Mouse (Mus musculus) heart, embryonic 11.5 days (tissue): ENCODE measurements around the gene Gpr180. TPM values are rescaled to one million over a fixed set of nuclear protein-coding genes. Genes with fewer than 3 reads are reported as not detected.

Source experiments
- ATAC-seq: fragments of 200-750 bp; cut with Nextera tagmentation; replicated peaks from 2 replicates; pipeline ENCODE4 v1.8.0; 2017; ENCODE audit warnings: moderate library complexity; ENCODE audit not compliant: insufficient number of reproducible peaks, low FRiP score, low TSS enrichment
- H3K27ac ChIP-seq: fragments of 300-500 bp; sonication (generic); 2 replicates; pipeline ENCODE4 v1.5.1; 2014; ENCODE audit warnings: mild to moderate bottlenecking, low read depth, low read length
- H3K27me3 ChIP-seq: fragments of 300-500 bp; sonication (generic); 2 replicates; pipeline ENCODE4 v1.6.1; 2014; ENCODE audit warnings: mild to moderate bottlenecking, low read length, mixed read lengths; ENCODE audit not compliant: control insufficient read depth, insufficient read depth
- H3K36me3 ChIP-seq: fragments of 300-500 bp; sonication (generic); 2 replicates; pipeline ENCODE4 v1.6.1; 2014; ENCODE audit warnings: mild to moderate bottlenecking, low read length, moderate library complexity, mixed read lengths; ENCODE audit not compliant: control insufficient read depth, insufficient read depth
- H3K4me1 ChIP-seq: fragments of 300-500 bp; sonication (generic); 2 replicates; pipeline ENCODE4 v1.6.1; 2014; ENCODE audit warnings: low read length; ENCODE audit not compliant: control insufficient read depth, insufficient read depth
- H3K4me2 ChIP-seq: fragments of 300-500 bp; sonication (generic); 2 replicates; pipeline ENCODE4 v1.6.1; 2014; ENCODE audit warnings: mild to moderate bottlenecking, moderate library complexity
- H3K4me3 ChIP-seq: fragments of 300-500 bp; sonication (generic); 2 replicates; pipeline ENCODE4 v1.5.1; 2014; ENCODE audit warnings: low read depth, low read length
- H3K9ac ChIP-seq: fragments of 300-500 bp; sonication (generic); 2 replicates; pipeline ENCODE4 v1.6.1; 2014; ENCODE audit warnings: mild to moderate bottlenecking, low read depth, low read length, moderate library complexity
- H3K9me3 ChIP-seq: fragments of 300-500 bp; sonication (generic); replicated peaks from 2 replicates; pipeline ENCODE4 v1.6.1; 2016; ENCODE audit warnings: low read length; ENCODE audit not compliant: control insufficient read depth
- WGBS: fragments of 180-500 bp; shearing (Covaris S2); extraction: QIAGEN DNeasy Blood & Tissue Kit; methylation state at CpG from one replicate; pipeline ENCODE4 v1.1.7; 2014; ENCODE audit not compliant: insufficient replicate concordance; 5-methylcytosine and 5-hydroxymethylcytosine counted together
- polyA plus RNA-seq: library from polyadenylated mRNA; unstranded; fragments of >200 nt; fragmentation: Nextera tagmentation; extraction: Ambion mirVana; gene quantifications from 2 replicates; pipeline ENCODE4 v1.2.1, GENCODE M21; 2014

Gpr180 gene
- polyA plus RNA-seq, 1 experiment from 2014 or later = 37.5 TPM

- peak overlapping the region; percentile 82 for H3K4me2 ChIP-seq
- ATAC-seq = peak; percentile 83
- H3K9ac ChIP-seq = peak overlapping the region; percentile 74
- peak overlapping the region; percentile 61 for H3K4me3 ChIP-seq
- H3K9me3 ChIP-seq = no peaks in the 10 kb centered on the region
- H3K36me3 ChIP-seq = no peaks in the 10 kb centered on the region
- under 1% methylated on average over 20 of the region's 20 CpGs for WGBS
- H3K27ac ChIP-seq = peak overlapping the region; percentile 77
- no peaks in the 10 kb centered on the region for H3K27me3 ChIP-seq
- no peaks in the 10 kb centered on the region for H3K4me1 ChIP-seq
These were observed 43.2 kb downstream of the Gpr180 start for GRCm38 (mm10) chr14:118180117-118180557.

GRCm38 (mm10) chr14:118180711-118181177 lies 43.8 kb downstream of the Gpr180 start:
- Histone ChIP-seq H3K4me2 (peak overlapping the region; percentile 82), H3K9ac (peak overlapping the region; percentile 74; the same call in 1 of the 2 replicates), H3K9me3 (no peaks in the 10 kb centered on the region), H3K4me3 (peak overlapping the region; percentile 61), H3K27me3 (no peaks in the 10 kb centered on the region), H3K4me1 (no peaks in the 10 kb centered on the region), H3K27ac (peak overlapping the region; percentile 77), H3K36me3 (no peaks in the 10 kb centered on the region)
- WGBS = 5% methylated on average over 10 of the region's 10 CpGs
- ATAC-seq = no peak

- Histone ChIP-seq H3K27ac (no peak overlapping the region), H3K4me1 (no peaks in the 10 kb centered on the region), H3K4me3 (no peak overlapping the region), H3K27me3 (peaks cover 11% of the 10 kb centered on the region), H3K9ac (no peak overlapping the region), H3K4me2 (no peak overlapping the region), H3K9me3 (no peaks in the 10 kb centered on the region), H3K36me3 (no peaks in the 10 kb centered on the region)
- WGBS = 83% methylated on average over 9 of the region's 9 CpGs
- ATAC-seq = no peak
These were observed 54.5 kb downstream of the Gpr180 start for GRCm38 (mm10) chr14:118191442-118191841.

GRCm38 (mm10) chr14:118193001-118193628 lies 56.2 kb downstream of the Gpr180 start:
- WGBS = 47% methylated on average over 10 of the region's 10 CpGs
- no peak overlapping the region for H3K4me3 ChIP-seq
- H3K27ac ChIP-seq = no peak overlapping the region
- H3K4me1 ChIP-seq = no peaks in the 10 kb centered on the region
- no peak overlapping the region for H3K9ac ChIP-seq
- peaks cover 11% of the 10 kb centered on the region for H3K27me3 ChIP-seq
- no peaks in the 10 kb centered on the region for H3K36me3 ChIP-seq
- H3K4me2 ChIP-seq = no peak overlapping the region
- no peaks in the 10 kb centered on the region for H3K9me3 ChIP-seq
- no peak for ATAC-seq

- no peak for ATAC-seq
- no peaks in the 10 kb centered on the region for H3K36me3 ChIP-seq
- no peak overlapping the region for H3K9ac ChIP-seq
- H3K27ac ChIP-seq = no peak overlapping the region
- 47% methylated on average over 10 of the region's 10 CpGs for WGBS
- H3K4me2 ChIP-seq = no peak overlapping the region
- no peaks in the 10 kb centered on the region for H3K4me1 ChIP-seq
- peaks cover 11% of the 10 kb centered on the region for H3K27me3 ChIP-seq
- no peaks in the 10 kb centered on the region for H3K9me3 ChIP-seq
- no peak overlapping the region for H3K4me3 ChIP-seq
These were observed 56.7 kb downstream of the Gpr180 start for GRCm38 (mm10) chr14:118193663-118194062.

- Histone ChIP-seq H3K9me3 (no peaks in the 10 kb centered on the region), H3K27ac (no peak overlapping the region), H3K36me3 (no peaks in the 10 kb centered on the region), H3K4me3 (no peak overlapping the region), H3K9ac (no peak overlapping the region), H3K4me1 (no peaks in the 10 kb centered on the region), H3K27me3 (peaks cover 11% of the 10 kb centered on the region), H3K4me2 (no peak overlapping the region)
- WGBS = 51% methylated on average over 13 of the region's 13 CpGs
- ATAC-seq = no peak
These were observed 57.4 kb downstream of the Gpr180 start for GRCm38 (mm10) chr14:118194219-118194914.

GRCm38 (mm10) chr14:118197063-118197462 lies 60.1 kb downstream of the Gpr180 start:
- no peaks in the 10 kb centered on the region for H3K4me1 ChIP-seq
- no peak for ATAC-seq
- no peak overlapping the region for H3K9ac ChIP-seq
- no peak overlapping the region for H3K4me2 ChIP-seq
- H3K9me3 ChIP-seq = no peaks in the 10 kb centered on the region
- H3K27ac ChIP-seq = no peak overlapping the region
- WGBS = 68% methylated on average over 12 of the region's 12 CpGs
- H3K36me3 ChIP-seq = no peaks in the 10 kb centered on the region
- peaks cover 11% of the 10 kb centered on the region for H3K27me3 ChIP-seq
- H3K4me3 ChIP-seq = no peak overlapping the region

GRCm38 (mm10) chr14:118200731-118201130 lies 63.8 kb downstream of the Gpr180 start:
- H3K36me3 ChIP-seq = no peaks in the 10 kb centered on the region
- no peak overlapping the region for H3K4me2 ChIP-seq
- no peak overlapping the region for H3K4me3 ChIP-seq
- 0 out of 2 replicates have a peak, but pooled peaks cover 3% of the 10 kb centered on the region for H3K9me3 ChIP-seq
- WGBS = 77% methylated on average over 3 of the region's 3 CpGs
- ATAC-seq = no peak
- no peak overlapping the region for H3K27ac ChIP-seq
- H3K4me1 ChIP-seq = no peaks in the 10 kb centered on the region
- H3K27me3 ChIP-seq = peaks cover 2% of the 10 kb centered on the region; the same call in 1 of the 2 replicates
- H3K9ac ChIP-seq = no peak overlapping the region
